Mouse (Mus musculus) midbrain, postnatal 0 days (tissue): ENCODE data around the gene Rbfox2. TPM values are rescaled to one million over a fixed set of nuclear protein-coding genes. Genes with fewer than 3 reads are reported as not detected.

ENCODE experiments used
- ATAC-seq: fragments of 200-750 bp; cut with Nextera tagmentation; 2 replicates; pipeline ENCODE4 v1.8.0; 2017; ENCODE audit warnings: moderate number of reproducible peaks, mild to moderate bottlenecking, moderate TSS enrichment, moderate library complexity; ENCODE audit not compliant: low FRiP score
- DNase-seq: peaks from one replicate; pipeline ENCODE4 v3.0.0-alpha.2; 2015; ENCODE audit warnings: low spot score
- H3K27ac ChIP-seq: fragments of 300-500 bp; sonication (generic); 2 replicates; pipeline ENCODE4 v1.5.1; 2014; ENCODE audit warnings: low read depth, mild to moderate bottlenecking, low read length, mixed read lengths
- H3K27me3 ChIP-seq: fragments of 300-500 bp; sonication (generic); 2 replicates; pipeline ENCODE4 v1.6.1; 2014; ENCODE audit warnings: low read length, control low read depth, mixed read lengths; ENCODE audit not compliant: insufficient read depth
- H3K36me3 ChIP-seq: fragments of 300-500 bp; sonication (generic); 2 replicates; pipeline ENCODE4 v1.6.1; 2014; ENCODE audit warnings: low read length, control low read depth, mixed read lengths; ENCODE audit not compliant: insufficient read depth
- H3K4me1 ChIP-seq: fragments of 300-500 bp; sonication (generic); 2 replicates; pipeline ENCODE4 v1.6.1; 2014; ENCODE audit warnings: mild to moderate bottlenecking, control low read depth, antibody characterized with exemption, low read length, mixed read lengths; ENCODE audit not compliant: insufficient read depth
- H3K4me2 ChIP-seq: fragments of 300-500 bp; sonication (generic); 2 replicates; pipeline ENCODE4 v1.6.1; 2014; ENCODE audit warnings: low read depth, mild to moderate bottlenecking, low read length, mixed read lengths; ENCODE audit not compliant: poor library complexity, severe bottlenecking
- H3K4me3 ChIP-seq: fragments of 300-500 bp; sonication (generic); 2 replicates; pipeline ENCODE4 v1.5.1; 2014; ENCODE audit warnings: low read depth, mild to moderate bottlenecking, low read length, moderate library complexity
- H3K9ac ChIP-seq: fragments of 300-500 bp; sonication (generic); replicated peaks from 2 replicates; pipeline ENCODE4 v1.6.1; 2014; ENCODE audit warnings: mild to moderate bottlenecking, low read length, moderate library complexity, mixed read lengths; ENCODE audit not compliant: poor library complexity, severe bottlenecking
- H3K9me3 ChIP-seq: fragments of 300-500 bp; sonication (generic); 2 replicates; pipeline ENCODE4 v1.6.1; 2016; ENCODE audit warnings: low read length, control low read depth
- CTCF ChIP-seq: IDR thresholded peaks from 2 replicates; pipeline ENCODE4 v1.5.1; 2016; ENCODE audit warnings: antibody characterized with exemption, mild to moderate bottlenecking
- WGBS: fragments of 180-500 bp; shearing (Covaris S2); extraction: QIAGEN DNeasy Blood & Tissue Kit; methylation state at CpG from one replicate; pipeline ENCODE4 v1.1.7; 2014; 5-methylcytosine and 5-hydroxymethylcytosine counted together
- polyA plus RNA-seq: library from polyadenylated mRNA; unstranded; fragments of >200 nt; fragmentation: Nextera tagmentation; extraction: Ambion mirVana; gene quantifications from 2 replicates; pipeline ENCODE4 v1.2.1, GENCODE M21; 2015
- total RNA-seq: library from RNA; depleted of rRNA; stranded (reverse); fragments of >200 nt; gene quantifications from 2 replicates; pipeline ENCODE4 v1.2.3, GENCODE M21; 2014

The Rbfox2 gene
- total and polyA plus RNA-seq, 2 experiments from 2014 or later: 96.6 to 360 TPM

DNA sequence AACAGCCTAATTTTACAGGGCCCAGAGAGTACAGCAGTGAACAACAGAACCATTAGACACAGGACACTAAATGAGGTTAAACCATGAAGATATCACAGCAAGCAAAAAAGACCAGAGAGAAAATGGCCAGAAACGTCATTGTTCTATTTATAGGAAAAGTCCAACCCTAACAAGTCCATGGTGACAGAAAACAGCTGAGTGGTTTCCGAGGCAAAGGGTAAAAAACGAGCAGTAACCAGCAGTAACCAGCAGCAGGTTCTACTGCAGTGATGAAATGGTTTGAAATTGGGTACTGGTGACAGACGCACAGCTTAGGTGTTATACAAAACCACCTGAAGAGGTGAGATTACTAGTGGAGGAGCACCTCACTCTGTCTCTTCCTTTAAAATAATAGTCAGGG, 72.5 kb downstream of the Rbfox2 start:
- DNase-seq (no peak), ATAC-seq (no peak)
- Histone ChIP-seq H3K9me3 (no peaks in the 10 kb centered on the region), H3K27me3 (no peaks in the 10 kb centered on the region), H3K4me2 (no peak overlapping the region), H3K36me3 (no peaks in the 10 kb centered on the region), H3K4me3 (no peak overlapping the region), H3K27ac (no peak overlapping the region), H3K9ac (no peak overlapping the region), H3K4me1 (peaks cover 5% of the 10 kb centered on the region; the same call in 1 of the 2 replicates)
- no peak for TF ChIP-seq CTCF
- WGBS: 57% methylated on average over 4 of the region's 4 CpGs

DNA sequence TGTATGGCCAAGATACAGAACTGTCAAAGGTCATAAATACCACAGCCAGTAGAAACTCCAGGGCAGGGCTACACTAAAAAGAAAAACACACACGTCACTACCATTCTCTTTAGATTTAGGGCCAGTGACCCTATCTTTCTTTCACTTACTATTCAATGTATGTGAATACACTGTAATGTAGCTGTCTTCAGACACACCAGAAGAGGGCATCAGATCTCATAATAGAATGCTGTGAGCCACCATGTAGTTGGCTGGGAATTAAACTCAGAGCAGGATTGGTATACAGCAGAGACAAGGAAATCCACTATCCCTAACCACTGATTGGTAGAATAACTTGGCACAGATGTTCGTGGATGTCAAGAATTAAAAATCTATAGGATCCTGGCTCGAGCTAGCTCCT, 76.7 kb downstream of the Rbfox2 start:
- no peaks in the 10 kb centered on the region for H3K9me3 ChIP-seq
- no peak overlapping the region for H3K4me3 ChIP-seq
- no peaks in the 10 kb centered on the region for H3K27me3 ChIP-seq
- DNase-seq (no peak), ATAC-seq (no peak)
- no peak overlapping the region for H3K27ac ChIP-seq
- peak; percentile 46 for TF ChIP-seq CTCF
- H3K9ac ChIP-seq: no peak overlapping the region
- 82% methylated on average over 3 of the region's 3 CpGs for WGBS
- H3K36me3 ChIP-seq: no peaks in the 10 kb centered on the region
- no peak overlapping the region for H3K4me2 ChIP-seq
- peaks cover 5% of the 10 kb centered on the region; the same call in 1 of the 2 replicates for H3K4me1 ChIP-seq

DNA sequence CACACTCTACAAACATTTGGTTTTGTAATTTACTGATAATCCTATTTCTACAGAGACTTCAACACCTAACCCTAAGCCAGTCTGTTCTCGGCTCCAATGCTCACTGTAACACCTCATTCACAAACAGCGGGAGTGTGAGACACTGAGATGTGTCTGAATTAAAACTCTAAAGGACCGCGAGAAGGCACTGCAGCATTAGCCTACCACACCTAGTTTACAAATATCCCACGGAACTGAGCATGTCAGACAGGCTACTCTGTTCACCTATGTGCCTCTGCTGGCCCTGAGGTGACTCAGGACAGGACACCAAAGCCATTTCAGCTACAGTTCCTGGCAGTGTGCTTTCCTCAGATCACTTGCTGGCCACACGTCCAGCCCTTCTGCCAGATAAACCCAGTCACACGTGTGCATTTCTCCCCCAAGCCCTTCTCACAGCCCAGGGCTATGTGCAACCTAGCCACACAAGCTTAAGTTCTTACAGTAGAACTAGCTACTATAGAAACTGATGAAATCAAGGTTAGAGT, 79.9 kb downstream of the Rbfox2 start:
- Histone ChIP-seq H3K4me3 (no peak overlapping the region), H3K4me2 (no peak overlapping the region), H3K9ac (no peak overlapping the region), H3K9me3 (no peaks in the 10 kb centered on the region), H3K36me3 (no peaks in the 10 kb centered on the region), H3K27ac (no peak overlapping the region), H3K4me1 (no peaks in the 10 kb centered on the region), H3K27me3 (no peaks in the 10 kb centered on the region)
- 69% methylated on average over 7 of the region's 7 CpGs for WGBS
- TF ChIP-seq CTCF: no peak
- no peak for ATAC-seq
- no peak for DNase-seq

DNA sequence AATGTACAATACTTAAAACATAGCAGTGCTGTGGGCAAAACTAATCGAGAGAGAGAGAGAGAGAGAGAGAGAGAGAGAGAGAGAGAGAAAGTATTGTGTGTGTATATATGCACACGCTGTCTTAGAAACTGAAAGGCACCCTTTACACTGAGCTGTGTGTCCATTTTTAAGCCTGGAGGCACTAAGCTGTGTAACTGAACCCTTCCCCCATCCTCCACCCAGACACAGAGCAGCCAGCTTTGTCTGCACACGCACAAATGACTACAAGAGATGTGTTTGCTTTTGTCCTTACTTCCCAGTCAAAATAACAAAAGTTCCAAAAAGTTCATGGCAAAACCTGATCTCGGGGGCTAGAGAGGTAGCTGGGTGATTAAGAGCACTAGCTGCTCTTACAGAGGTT, 80.9 kb downstream of the Rbfox2 start:
- no peak overlapping the region for H3K9ac ChIP-seq
- H3K27ac ChIP-seq: no peak overlapping the region
- TF ChIP-seq CTCF: no peak
- ATAC-seq: no peak
- H3K36me3 ChIP-seq: no peaks in the 10 kb centered on the region
- H3K27me3 ChIP-seq: no peaks in the 10 kb centered on the region
- DNase-seq: no peak
- no peaks in the 10 kb centered on the region for H3K9me3 ChIP-seq
- no peak overlapping the region for H3K4me3 ChIP-seq
- no peak overlapping the region for H3K4me2 ChIP-seq
- H3K4me1 ChIP-seq: no peaks in the 10 kb centered on the region
- 50% methylated on average over 4 of the region's 4 CpGs for WGBS

DNA sequence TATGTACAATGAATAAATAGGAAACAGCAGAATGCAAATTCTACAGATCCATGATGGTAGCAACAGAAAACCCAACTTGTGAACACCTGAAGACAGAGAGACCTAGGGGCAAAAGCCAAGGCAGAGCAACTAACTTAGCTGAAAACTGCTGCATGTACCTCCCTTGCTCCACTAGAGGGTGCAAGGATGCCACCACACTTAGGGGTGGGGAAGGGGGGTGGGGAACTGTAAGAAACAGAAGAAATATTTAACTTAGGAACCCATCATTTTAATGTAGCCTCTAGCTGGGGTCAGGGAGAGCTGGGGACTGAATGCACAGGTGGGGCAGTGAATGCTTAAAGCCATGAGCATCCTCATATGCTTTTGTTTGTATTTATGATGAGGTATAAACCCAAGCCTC, 81.5 kb downstream of the Rbfox2 start:
- peak; percentile 79 for TF ChIP-seq CTCF
- DNase-seq (peak; percentile 72), ATAC-seq (no peak)
- H3K9me3 ChIP-seq: no peaks in the 10 kb centered on the region
- H3K4me1 ChIP-seq: no peaks in the 10 kb centered on the region
- H3K4me3 ChIP-seq: no peak overlapping the region
- H3K36me3 ChIP-seq: no peaks in the 10 kb centered on the region
- no peaks in the 10 kb centered on the region for H3K27me3 ChIP-seq
- H3K9ac ChIP-seq: no peak overlapping the region
- no peak overlapping the region for H3K27ac ChIP-seq
- H3K4me2 ChIP-seq: no peak overlapping the region

DNA sequence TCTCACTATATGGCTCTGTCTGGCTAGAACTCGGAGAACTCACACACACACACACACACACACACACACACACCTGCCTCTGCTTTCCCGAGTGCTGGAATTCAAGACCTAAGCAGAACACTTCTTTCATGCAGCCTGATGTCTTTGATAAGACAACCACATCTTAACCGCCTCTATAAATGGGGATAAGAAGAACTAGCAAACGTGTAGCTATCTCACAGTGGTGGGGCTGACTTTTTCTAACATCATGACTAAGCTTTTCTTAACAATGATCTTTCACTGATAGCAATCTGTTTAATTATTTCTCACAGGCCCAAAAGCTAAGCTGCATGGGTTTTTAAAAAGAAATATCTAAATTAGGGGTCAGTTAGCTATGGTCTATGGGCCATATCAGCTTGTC, 86.0 kb downstream of the Rbfox2 start:
- no peak for ATAC-seq
- TF ChIP-seq CTCF: no peak

More for the DNA sequence above, 86.0 kb downstream of the Rbfox2 start:
- H3K36me3 ChIP-seq: no peaks in the 10 kb centered on the region
- H3K4me3 ChIP-seq: no peak overlapping the region
- no peak for DNase-seq
- no peaks in the 10 kb centered on the region for H3K27me3 ChIP-seq
- H3K4me1 ChIP-seq: no peaks in the 10 kb centered on the region
- no peak overlapping the region for H3K27ac ChIP-seq
- H3K4me2 ChIP-seq: no peak overlapping the region
- 80% methylated on average over 4 of the region's 4 CpGs for WGBS
- no peaks in the 10 kb centered on the region for H3K9me3 ChIP-seq
- no peak overlapping the region for H3K9ac ChIP-seq
